Mouse (Mus musculus) kidney, adult 8-10 months (tissue): ENCODE measurements at regions not wholly inside any gene's neighbourhood (a gene's known extent, or its start where the extent isn't known, plus 50 kb on each side); places are given as distances from the start of the nearest gene placed in this dataset.
A peak's percentile ranks its signal among the peaks of the same experiment; 100 is the strongest.

Source experiments
- DNase-seq, 2 experiments: peaks; one replicate each; pipeline ENCODE4 v3.0.0; 2022

- no peak for DNase-seq
These were observed 250.5 kb downstream of the Kcnc2 start for GRCm38 (mm10) chr10:112521388-112521787.

- DNase-seq = no peak
These were observed 272.1 kb downstream of the Kcnc2 start for GRCm38 (mm10) chr10:112543051-112543450.

GRCm38 (mm10) chr10:112571772-112572551, 301.0 kb downstream of the Kcnc2 start:
- no peak for DNase-seq

DNA sequence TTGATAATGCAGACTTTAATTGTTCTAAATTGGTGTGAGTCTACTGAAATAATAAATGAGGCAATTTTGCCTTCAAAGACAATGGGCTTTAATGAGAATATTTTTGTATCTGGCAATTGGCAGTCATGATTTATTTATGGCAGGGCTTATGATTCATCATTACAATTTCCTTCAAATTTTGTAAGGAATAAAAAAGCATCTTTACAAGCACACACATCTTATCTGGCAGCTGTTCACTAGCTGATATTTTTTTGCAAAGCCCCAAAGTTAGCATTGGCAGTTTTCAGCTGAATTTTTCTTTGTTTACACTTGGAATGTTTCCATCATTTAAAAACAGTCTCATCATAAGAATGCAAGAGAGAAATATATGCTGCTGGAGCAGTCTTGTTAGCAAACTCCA, 301.6 kb downstream of the Kcnc2 start:
- DNase-seq = no peak

- DNase-seq = no peak
These were observed 314.0 kb downstream of the Kcnc2 start for GRCm38 (mm10) chr10:112584939-112585338.

- no peak for DNase-seq
These were observed 323.4 kb downstream of the Kcnc2 start for GRCm38 (mm10) chr10:112594327-112594726.

GRCm38 (mm10) chr10:112605592-112605991, 323.2 kb downstream of the Atxn7l3b start:
- DNase-seq = no peak

DNA sequence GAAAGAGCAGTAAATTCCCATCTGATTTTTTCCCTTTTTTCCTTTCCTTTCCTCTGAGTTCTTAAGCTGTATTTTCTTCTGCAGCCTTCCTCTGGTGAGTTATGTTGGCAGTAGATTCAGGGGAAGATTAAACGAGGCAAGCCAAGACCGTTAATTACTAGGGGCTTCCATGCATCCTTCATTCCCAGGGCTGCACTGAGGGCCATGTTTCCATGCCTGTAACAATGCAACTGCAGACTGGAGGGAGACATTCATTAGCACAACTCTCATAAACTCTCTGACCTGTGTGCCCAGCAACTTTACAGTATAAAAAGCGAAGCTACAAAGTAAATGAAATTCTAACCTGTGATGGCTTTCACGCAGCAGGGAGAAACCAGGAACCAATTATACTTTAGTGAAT, 321.2 kb downstream of the Atxn7l3b start:
- no peak for DNase-seq

- no peak for DNase-seq
These were observed 317.1 kb downstream of the Atxn7l3b start for GRCm38 (mm10) chr10:112611711-112612110.

DNA sequence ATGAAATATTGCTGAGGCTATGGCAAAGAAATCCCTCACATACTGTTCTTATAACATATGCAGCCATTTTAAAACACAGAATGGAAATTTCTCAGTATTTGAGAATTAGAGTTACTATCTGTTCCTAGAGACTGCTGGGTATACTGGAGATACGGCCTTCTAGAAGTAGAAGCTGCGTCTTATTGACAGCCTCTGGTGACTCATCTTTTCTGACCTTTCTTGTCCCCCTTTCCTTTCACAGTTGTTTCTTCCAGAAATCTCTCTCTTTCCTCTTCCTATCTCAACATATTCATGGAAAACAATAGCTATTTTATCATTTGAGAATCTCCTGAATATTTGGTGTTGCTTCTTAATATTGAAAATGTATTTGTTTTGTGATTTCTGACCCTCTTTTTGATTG, 315.1 kb downstream of the Atxn7l3b start:
- DNase-seq = no peak

DNA sequence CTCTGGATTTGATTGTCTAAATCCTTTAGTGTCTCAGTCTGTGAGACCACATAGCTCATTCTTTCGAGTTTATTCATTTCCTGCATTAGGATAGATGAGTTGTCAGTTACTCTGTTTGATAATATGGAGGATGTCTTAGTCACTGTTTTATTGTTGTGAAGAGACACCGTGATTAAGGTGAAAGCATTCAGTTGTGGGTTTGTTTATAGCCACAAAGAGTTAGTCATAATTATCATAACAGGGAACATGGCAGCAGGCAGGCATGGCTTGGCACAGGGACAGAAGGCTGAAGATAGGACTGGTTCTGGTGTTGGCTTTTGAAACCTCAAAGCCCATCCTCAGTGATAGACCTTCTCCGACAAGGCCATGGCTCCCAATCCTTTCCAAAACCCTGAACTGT, 314.6 kb downstream of the Atxn7l3b start:
- no peak for DNase-seq

GRCm38 (mm10) chr10:112619740-112620139, 309.1 kb downstream of the Atxn7l3b start:
- no peak for DNase-seq

GRCm38 (mm10) chr10:112629752-112630151, 299.0 kb downstream of the Atxn7l3b start:
- DNase-seq = no peak

DNA sequence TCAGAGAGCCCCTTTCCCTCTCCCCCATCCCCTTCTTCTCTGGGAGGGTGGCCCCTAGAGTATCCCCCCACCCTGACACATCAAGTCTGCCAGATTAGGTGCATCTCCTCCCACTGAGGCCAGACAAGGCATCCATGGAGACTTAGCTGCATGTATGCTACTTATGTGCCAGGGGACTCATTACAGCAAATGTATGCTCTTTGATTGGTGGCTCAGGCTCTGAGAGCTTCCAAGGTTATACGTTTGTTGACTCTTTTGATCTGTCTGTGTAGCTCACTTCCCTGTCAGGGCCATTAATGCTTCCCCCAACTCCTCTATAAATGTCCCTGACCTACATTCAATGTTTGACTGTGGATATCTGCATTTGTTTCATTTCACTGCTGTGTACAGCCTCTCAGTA, 293.6 kb downstream of the Atxn7l3b start:
- DNase-seq = no peak

DNA sequence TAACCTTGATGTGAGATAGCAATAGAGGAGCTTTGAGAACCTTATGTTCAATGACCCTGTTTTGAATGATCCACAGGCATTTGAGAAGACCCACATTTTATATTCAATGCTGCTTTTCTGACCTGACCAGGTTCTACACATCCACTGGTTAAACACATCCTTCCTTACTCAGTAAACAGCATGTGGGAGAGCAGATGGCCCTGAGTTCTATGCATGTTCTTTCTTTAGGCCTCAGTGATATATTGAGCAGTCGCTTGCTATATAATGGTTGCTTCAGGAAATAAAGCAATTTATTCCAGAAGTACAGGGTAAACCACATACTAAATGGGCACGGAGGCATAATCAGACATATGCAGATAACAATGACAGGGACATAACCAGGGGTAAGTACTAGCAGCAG, 292.2 kb downstream of the Atxn7l3b start:
- DNase-seq = no peak

- peak; percentile 9 to 58 for DNase-seq
These were observed 288.2 kb downstream of the Atxn7l3b start for GRCm38 (mm10) chr10:112640551-112640950.

DNA sequence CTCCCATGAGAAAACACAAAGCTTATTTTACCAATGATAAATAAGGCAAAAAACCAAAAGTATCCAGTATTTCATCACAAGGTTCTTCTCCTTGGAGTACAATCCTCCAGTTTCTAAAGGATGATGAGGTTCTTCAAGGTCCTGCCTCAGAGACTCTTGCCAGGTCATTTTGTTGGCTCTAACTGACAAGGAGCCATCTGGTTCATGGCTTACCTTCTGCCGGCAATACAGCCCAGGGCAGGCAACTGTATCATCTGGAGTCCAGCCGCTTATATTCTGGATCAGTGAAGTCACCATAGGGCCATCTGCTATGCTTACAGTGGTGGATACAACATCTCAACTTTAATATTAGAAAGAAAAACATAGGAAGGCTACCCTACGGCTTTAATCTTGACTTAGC, 279.8 kb downstream of the Atxn7l3b start:
- no peak for DNase-seq
